Mouse (Mus musculus) ovary, adult 18-20 months (tissue): ENCODE results near the gene Prg2.

ENCODE experiments used
- DNase-seq: peaks from one replicate; pipeline ENCODE4 v3.0.0; 2022; ENCODE audit warnings: low spot score, mixed read lengths

Prg2 gene

DNA sequence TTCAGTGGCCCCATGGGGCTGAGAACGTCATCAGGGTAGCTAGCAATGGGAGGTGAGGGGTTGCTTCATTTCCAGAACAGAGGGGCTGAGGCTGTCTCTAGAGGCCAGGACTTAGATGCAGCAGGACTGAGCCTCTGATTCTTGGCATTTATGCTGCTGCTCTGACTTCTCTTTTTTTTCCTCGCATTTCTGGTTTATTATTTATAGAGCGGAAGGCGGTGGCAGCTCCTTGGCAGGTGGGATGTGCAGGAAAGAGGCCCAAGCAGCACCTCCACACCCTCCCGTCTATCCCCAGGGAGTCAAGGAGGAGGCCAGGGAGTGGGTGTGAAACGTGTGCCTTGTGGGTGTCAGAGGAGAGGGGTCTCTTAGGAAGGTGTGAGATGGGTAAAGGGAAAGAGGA, 50.7 kb downstream of the Prg2 start:
- DNase-seq = no peak

DNA sequence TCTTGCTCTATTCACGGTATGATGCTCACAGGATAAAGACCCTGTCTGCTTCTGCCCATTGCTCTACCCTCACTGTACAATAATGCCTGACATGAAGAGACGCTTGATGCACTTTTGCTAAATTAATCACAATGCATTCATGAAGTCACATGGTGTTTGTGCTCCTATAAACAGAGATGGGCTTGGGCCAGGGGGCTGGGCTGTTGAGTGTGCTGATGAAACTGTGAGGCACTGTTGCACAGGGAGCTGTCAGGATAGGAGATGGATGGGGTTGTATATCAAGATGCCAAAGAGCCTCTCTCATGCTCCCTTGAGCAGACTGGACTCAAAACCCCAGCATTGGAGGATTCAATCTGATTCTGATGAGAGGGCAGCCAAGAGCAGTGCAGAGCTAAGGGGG, 52.9 kb downstream of the Prg2 start:
- no peak for DNase-seq
